Mouse (Mus musculus) gastrocnemius, adult 2 months (tissue): ENCODE results near the gene Rcc1. TPM values are rescaled to one million over a fixed set of nuclear protein-coding genes. Genes with fewer than 3 reads are reported as not detected.

Experiments
- DNase-seq: peaks from one replicate; pipeline ENCODE4 v3.0.0; 2022
- H3K27ac ChIP-seq: fragments of 200-600 bp; 2 replicates; pipeline ENCODE4 v1.8.1; 2022; ENCODE audit warnings: mild to moderate bottlenecking
- H3K4me3 ChIP-seq: fragments of 200-600 bp; 2 replicates; pipeline ENCODE4 v1.8.1; 2022; ENCODE audit warnings: mild to moderate bottlenecking, moderate library complexity
- CTCF ChIP-seq: fragments of 200-600 bp; IDR thresholded peaks from 2 replicates; pipeline ENCODE4 v1.8.1; 2022; ENCODE audit warnings: antibody characterized with exemption, mild to moderate bottlenecking, moderate library complexity
- intact Hi-C: fragments of 180-260 bp; cut with DNase I; formaldehyde crosslinking; loops from one replicate; pipeline ENCODE4 v1.15.1; 2025
- total RNA-seq, 2 experiments: library from RNA; stranded (reverse); gene quantifications; 2 replicates each; pipeline ENCODE4 v1.2.3; 2021

The Rcc1 gene
- total RNA-seq, 2 experiments from 2014 or later: 7.7 to 7.8 TPM

DNA sequence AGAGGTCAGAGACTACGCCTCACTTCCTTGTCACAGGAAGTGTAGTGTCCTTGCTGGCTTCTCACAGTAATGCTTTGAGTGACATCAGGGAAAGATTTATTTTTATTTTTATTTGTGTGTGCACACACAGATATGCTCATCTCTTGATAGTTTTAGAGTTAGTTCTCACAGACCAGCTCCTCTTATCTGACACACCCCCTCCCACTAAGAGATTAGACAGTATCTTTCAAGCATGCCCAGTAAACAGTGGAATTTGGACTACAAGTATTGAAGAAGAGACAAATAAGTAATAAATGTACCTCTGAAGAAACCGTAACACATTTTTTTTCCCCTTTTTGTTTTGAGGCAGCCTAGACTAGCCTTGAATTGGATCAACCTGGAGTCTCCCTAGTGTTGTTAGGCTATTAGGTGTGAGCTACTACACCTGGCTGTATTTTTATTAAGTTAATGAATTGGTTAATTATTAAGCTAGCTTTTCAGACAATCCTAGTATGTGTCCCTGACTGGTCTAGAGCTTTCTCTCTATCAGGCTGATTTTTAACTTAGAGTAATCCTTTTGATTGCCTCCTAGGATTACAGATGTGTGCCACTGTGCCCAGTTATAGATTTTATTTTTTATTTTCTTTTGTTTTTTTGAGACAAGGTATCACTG lies 27.7 kb upstream of the Rcc1 start:
- DNase-seq: no peak
- TF ChIP-seq CTCF: no peak
- Histone ChIP-seq H3K27ac (no peak overlapping the region), H3K4me3 (no peak overlapping the region)
- intact Hi-C loops: no loop called here

DNA sequence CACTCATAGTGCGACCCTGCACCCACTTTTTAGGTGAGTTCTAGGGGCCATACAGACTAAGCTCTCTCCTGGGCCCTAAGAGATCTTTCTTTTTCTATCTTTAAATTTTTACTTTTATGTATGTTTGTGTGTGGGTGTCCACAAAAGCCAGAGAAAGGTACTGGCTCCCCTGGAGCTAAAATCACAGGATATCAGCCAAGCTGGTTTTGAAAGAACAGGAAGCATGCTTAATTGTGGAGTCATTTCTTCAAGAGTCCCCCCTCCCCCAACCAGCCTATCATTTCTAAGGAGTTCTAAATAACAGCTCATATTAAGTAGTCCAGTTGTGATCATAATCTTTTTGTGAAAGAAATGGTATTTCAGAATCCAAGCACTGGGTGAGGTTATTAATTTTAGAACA lies 20.4 kb upstream of the Rcc1 start:
- no peak for DNase-seq
- H3K27ac ChIP-seq: no peak overlapping the region
- H3K4me3 ChIP-seq: no peak overlapping the region
- TF ChIP-seq CTCF: no peak
- intact Hi-C loops: no loop called here

DNA sequence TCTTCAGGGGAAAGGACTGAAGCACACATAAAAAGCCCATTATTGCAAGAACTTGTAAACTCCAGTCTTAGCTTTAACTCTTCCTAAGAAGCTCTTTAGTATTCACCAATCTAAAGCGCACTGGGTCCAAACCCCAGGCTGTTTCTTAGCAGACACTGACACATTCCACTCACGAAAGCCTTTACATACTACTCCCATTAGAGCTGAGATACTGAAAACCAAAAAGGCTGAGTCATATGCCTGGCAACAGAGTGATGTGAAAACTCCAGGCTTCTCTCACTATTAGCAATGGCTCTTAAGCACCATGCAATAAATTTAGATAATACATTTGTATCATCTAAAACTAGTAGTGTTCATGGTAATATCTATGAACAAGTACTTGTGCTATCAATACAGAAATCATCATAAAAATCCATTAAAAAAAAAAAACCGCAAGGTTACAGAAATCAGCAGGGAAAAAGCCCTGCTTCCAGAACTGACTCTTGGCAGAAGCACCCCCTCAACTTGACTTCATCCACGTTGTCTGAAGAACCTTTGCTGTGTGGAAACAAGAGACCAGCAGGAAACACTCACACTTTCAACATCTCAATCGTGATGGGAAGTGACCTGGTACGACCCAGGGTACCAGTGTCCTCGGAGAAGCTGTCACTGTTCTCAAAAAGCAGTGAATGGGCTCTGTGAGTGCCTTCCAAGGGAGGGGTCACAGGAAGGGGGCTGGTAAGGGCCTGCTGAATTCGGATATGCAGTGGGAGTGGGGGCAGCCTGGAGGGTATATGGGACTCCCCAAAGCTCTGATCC lies 16.7 kb upstream of the Rcc1 start:
- intact Hi-C loops: loop anchor here (5.0 kb wide), 1 partner anchor 37 kb away; no protein-coding TSS in a partner anchor
- H3K27ac ChIP-seq: no peak overlapping the region
- no peak overlapping the region for H3K4me3 ChIP-seq
- no peak for TF ChIP-seq CTCF
- no peak for DNase-seq

DNA sequence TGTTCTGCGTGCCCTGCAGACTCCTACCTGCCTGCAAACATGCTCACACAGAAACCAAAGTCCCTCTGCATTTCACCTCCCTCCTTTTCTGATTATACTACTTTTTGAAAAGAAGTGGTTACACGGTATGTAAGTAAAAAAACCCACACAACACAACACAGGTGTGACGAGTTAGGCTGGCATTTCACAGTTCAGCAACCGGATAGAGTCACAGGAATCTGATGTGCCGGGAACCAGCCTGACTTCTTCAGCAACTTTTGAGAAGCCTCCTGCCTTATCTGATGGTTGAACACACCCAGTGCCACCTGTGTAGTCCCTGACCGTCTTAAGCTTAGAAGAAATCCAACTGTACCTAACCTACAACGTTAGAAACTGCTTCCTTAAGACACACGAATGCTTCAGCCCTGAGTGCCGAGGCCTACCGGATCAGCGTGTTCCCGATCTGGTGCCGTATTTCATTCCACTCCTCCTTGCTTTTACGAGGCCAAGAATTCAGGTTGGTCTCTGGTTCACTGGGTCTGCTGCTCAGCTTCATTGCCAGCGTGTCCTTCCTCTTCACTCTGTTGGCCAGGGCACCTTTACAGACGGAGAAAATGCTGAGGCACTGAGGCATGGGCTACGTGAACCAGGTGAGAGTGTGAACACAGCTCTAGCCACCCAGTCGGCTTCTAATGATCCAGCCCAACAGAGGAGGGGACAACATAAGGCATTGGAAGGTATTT lies 14.2 kb upstream of the Rcc1 start:
- TF ChIP-seq CTCF: no peak
- peak; percentile 58 for DNase-seq

DNA sequence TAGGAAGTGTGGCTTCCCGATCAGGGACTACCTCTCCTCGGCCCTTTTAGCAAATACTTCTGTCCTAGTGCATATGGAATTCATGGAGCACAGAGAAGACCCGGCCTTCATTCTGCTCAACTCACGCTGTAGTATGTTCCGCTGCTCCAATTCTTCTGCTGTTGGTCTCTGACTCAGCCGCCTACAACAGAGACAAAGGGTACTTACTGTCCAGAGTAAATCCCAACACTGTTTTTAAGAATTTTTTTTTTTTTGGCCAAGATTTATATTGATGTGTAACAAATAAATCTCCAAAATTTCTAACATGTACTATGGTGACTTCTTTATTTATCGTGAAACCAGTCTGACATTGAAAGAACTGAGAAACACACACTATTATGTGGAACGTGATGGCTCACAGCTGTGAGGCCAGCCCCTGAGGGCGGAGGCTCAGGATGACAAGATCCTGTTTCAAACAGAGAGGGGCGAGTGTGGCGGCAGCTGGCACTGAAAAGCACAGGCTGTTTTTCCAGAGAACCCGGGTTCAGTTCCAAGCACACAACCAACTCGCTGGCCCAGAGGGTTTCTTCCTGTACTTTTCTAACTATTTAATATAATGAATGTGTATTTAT lies 12.2 kb upstream of the Rcc1 start:
- Histone ChIP-seq H3K4me3 (no peak overlapping the region), H3K27ac (peak overlapping the region; percentile 31)
- intact Hi-C loops: loop anchor here (5.0 kb wide), 1 partner anchor 42 kb away; no protein-coding TSS in a partner anchor
- TF ChIP-seq CTCF: no peak
- no peak for DNase-seq

More for the DNA sequence above, 14.2 kb upstream of the Rcc1 start:
- H3K4me3 ChIP-seq: no peak overlapping the region
- intact Hi-C loops: loop anchor here (5.0 kb wide), 1 partner anchor 40 kb away; no protein-coding TSS in a partner anchor
- peak overlapping the region; percentile 61 for H3K27ac ChIP-seq

DNA sequence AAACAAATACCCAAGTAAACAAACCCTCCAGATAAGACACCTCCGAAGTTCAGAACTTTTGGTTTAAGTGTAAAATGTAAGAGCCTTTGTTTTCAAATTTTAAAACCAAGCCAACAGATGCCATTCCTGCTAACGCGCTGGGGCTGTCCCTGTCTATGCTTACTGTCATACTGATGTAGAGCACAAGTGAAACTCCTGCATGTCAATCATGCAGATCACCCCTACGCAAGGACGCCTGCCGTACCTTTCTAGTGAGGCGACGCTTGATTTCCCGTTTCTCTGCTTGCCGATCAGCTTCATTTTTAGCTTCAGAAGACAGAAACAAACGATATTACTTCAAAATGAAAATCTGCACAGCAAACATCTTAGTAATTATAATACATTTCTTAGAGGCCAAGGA lies 10.1 kb upstream of the Rcc1 start:
- no peak for DNase-seq
- H3K4me3 ChIP-seq: no peak overlapping the region
- intact Hi-C loops: no loop called here
- no peak for TF ChIP-seq CTCF
- no peak overlapping the region for H3K27ac ChIP-seq

DNA sequence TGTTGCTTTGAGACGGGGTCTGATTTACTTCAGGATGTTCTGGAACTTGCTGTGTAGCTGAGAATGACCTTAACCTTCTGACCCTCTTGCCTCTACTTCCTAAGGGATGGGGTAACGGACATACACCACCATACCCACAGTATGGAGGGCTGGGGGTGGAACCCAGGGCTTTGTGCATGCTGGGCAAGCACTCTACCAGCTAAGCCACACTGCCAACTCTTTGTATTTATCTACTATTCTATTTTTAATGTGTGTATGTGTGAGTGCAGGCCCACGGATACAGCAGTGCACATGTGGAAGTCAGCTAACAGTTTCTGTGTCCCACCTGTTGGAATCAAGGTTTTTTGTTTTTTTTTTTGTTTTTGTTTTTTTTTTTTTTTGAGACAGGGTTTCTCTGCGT lies 6.1 kb upstream of the Rcc1 start:
- Histone ChIP-seq H3K4me3 (no peak overlapping the region), H3K27ac (peak overlapping the region; percentile 53)
- intact Hi-C loops: no loop called here
- no peak for TF ChIP-seq CTCF
- no peak for DNase-seq

DNA sequence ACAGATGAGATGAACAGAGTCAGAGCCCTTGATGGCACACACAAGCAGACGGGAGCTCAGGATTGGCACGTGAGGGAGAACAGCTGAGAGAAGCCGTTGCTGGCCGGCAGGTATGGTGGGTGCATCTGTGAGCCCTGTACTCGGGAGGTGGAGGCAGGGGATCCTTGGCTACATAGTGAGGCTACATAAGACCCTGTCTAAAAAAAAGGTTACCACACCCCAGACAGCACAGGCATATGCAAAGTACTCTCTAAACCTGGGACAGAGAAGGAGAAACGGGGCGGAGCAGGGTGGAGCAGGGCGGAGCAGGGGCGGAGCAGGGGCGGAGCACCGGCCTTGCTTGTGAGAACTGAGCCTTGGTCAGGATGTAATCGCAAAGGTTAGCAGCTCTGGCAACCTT lies 2.8 kb upstream of the Rcc1 start:
- peak; percentile 55 for DNase-seq
- intact Hi-C loops: no loop called here
- TF ChIP-seq CTCF: no peak
- Histone ChIP-seq H3K27ac (peak overlapping the region; percentile 70), H3K4me3 (peak overlapping the region; percentile 58)

DNA sequence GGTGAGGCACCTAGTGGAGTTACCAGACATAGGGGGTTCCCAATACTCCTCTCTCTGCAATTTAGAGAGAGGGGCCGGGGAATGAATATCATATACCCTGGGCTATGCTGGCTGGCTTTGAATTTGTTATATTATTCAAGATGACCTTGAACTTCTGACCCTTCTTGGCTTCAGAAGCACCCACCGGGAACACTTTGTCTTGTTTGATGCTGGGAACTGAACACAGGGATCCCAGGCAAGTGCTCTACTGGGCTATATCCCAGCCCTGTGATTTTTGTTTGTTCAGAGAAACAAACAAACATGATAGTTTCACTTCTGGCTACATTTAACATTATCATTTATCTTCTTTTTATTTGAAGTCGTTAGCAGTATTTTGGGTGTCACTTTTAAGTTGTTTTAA lies 2.0 kb upstream of the Rcc1 start:
- TF ChIP-seq CTCF: no peak
- H3K4me3 ChIP-seq: no peak overlapping the region
- intact Hi-C loops: no loop called here

DNA sequence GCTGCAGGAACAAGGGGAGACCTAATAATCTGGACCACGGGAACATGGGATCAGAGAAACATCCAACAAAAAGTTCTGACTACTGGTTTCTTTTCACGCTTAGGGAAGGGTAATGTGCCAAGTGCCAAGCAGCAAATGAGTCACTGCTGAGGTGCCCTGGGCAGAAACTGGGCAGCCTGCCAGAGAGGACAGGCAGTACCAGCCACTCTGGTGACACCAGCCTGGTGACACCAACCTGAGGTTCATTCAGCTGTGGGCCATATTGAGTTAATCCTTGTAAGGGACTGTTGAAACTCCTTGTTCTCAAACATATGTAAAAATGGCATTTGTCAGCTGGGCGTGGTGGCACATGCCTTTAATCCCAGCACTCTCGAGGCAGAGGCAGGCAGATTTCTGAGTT lies 1.2 kb upstream of the Rcc1 start:
- intact Hi-C loops: loop anchor here (5.0 kb wide), 1 partner anchor 53 kb away; no protein-coding TSS in a partner anchor
- peak; percentile 50 for DNase-seq
- peak overlapping the region; percentile 96 for H3K27ac ChIP-seq
- H3K4me3 ChIP-seq: no peak overlapping the region
- TF ChIP-seq CTCF: no peak

More for the DNA sequence above, 2.0 kb upstream of the Rcc1 start:
- DNase-seq: no peak
- peak overlapping the region; percentile 70; the same call in 1 of the 2 replicates for H3K27ac ChIP-seq

DNA sequence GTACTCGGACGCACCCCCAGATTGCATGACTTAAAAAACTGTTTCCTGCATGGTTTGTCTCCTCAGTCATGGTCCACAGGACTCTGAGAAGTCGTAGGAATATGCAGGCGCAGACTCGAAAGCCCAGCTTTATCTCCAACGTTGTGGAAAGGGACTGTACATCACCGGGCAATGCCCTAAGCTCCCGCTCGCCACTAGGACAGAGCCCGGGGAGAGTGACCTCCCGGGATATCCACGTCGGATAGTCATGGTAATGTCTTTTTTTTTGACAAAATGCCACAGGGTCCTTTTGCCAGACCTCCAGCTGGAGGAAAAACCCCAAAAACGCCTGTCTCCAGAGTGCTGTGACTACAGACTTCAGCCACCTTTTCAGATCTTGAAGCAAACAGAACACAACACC lies 666 bp downstream of the Rcc1 start:
- Histone ChIP-seq H3K4me3 (peak overlapping the region; percentile 89), H3K27ac (peak overlapping the region; percentile 96)
- TF ChIP-seq CTCF: 0 out of 2 replicates have a peak, but pooled peaks have one; percentile 1
- intact Hi-C loops: loop anchor here (1.0 to 5.0 kb wide), 3 partner anchors 7 to 140 kb away; partner anchors contain the start of gene Ythdf2
- no peak for DNase-seq

DNA sequence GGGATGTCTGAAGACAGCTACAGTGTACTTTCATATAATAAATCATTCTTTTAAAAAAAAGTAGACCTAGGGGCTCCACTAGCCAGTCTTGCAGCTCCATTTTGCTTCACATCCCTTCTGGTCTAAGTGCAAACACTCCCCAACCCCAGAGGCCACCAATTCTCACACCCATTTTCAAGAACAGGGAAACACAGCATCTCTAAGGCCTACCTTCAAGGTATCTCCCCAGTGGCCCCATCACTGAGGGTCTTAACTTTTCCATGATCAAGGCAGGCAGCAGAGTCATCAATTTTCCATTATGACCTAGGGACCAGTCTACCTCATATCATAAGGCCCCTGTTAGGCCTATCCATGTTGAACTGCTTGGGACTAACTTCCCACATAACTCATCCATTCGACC lies 2.0 kb downstream of the Rcc1 start:
- H3K4me3 ChIP-seq: no peak overlapping the region; the same call in 1 of the 2 replicates
- H3K27ac ChIP-seq: no peak overlapping the region
- intact Hi-C loops: loop anchor here (5.0 kb wide), 1 partner anchor 56 kb away; no protein-coding TSS in a partner anchor
- TF ChIP-seq CTCF: no peak
- no peak for DNase-seq
